Mouse (Mus musculus) small intestine, adult 2 months (tissue): ENCODE results near the gene Dazap2.

ENCODE experiments used
- CTCF ChIP-seq: fragments of 200-500 bp; IDR thresholded peaks from 2 replicates; pipeline ENCODE4 v1.5.1; 2012; ENCODE audit warnings: low read depth, mild to moderate bottlenecking, control low read depth, inconsistent platforms, low read length, moderate library complexity, mixed read lengths; ENCODE audit not compliant: insufficient replicate concordance, insufficient read length; ENCODE audit errors: extremely low read depth
- POLR2A ChIP-seq: fragments of 200-500 bp; IDR thresholded peaks from 2 replicates; pipeline ENCODE4 v1.6.1; 2012; ENCODE audit warnings: low read depth, mild to moderate bottlenecking, control low read depth, inconsistent platforms, low read length, moderate library complexity

DNA sequence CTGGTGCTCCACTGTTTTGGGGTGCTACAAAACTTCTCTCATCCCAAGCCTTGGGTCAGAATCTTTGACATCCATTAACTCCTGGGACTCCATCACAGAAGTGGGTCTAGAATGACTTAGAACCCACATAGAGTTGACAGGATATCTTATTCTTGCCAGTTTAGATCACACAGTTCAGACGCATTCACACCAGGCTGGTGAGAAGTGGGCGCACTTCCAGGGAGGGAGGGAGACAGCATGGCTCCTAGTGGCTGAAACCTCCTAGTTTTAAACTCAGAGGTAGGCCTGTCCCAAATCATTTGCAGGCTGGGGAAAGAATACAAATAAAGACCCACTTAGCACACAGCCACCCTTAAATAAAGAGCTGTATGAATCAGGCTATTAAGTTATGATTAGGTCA lies 40.8 kb upstream of the Dazap2 start:
- TF ChIP-seq CTCF (no peak), POLR2A (no peak)
